Mouse (Mus musculus) stomach, postnatal 0 days (tissue): ENCODE measurements around the gene Cpvl.

Experiments
- CTCF ChIP-seq: IDR thresholded peaks from 2 replicates; pipeline ENCODE4 v1.5.1; 2016; ENCODE audit warnings: antibody characterized with exemption, low read depth, mild to moderate bottlenecking, moderate library complexity
- EP300 ChIP-seq: optimal IDR thresholded peaks from 2 replicates; pipeline ENCODE3; 2016; ENCODE audit warnings: antibody characterized with exemption

DNA sequence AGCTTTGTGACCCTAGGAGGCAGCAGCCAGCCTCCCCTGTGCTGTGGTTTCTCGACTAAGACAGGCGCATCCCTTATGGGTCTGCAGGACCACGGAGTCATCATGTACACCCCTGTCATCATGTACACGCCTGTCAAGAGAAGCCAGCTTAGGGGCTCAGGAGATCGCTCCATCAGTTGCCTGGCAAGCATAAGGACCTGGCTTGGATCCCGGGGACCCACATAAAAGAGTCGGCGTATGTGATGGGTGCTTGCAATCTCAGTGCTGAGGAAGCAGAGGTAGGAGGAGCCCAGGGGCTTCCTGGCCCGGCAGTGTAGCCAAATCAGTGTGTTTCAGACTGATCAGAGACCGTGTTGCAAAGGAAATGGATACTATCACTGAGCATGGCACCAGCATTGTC lies 9.4 kb downstream of the Cpvl start:
- TF ChIP-seq CTCF, result no peak
- no peak for TF ChIP-seq EP300
